In the genomic region with DNA sequence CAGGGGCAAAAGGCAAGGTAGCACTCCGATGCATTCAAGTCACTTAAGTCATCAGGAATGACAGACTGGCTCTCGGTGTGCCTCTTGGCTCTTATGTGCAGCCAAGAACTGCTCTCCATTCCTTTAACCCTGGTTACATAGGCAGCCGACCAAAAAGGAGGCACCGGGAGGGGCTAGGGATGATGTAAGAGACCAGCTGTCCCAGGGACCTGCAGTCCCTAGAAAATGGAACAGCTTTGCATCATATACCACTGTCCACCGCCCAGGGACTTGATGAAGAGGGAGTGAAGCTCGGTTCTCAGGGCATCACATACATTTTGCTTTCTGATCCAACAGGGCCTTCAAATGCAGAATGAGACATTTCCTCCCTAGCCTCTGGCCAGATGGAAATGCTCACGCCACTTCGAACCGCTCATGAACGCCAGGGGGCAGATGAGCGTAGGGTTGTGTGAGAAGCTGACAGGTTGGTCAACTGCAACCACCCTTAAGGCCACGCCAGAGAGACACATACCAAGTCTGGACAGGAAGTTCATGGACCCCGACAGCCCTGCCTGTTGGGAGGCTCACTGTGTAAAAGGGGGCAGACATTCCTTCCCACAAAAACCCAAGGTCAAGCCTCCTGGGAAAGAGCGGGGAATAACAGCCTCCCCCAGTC, we compare ENCODE assay signal across 8 mouse cellular contexts. TPM values are rescaled to one million over a fixed set of nuclear protein-coding genes. Genes with fewer than 3 reads are reported as not detected.
DNase-seq lines count a peak whose midpoint lies in the region; ATAC-seq lines count a peak whose summit lies in the region.

No protein-coding gene starts in this region.

- no peaks in the 10 kb centered on the region for H3K9me3 ChIP-seq in embryonic facial prominence, embryonic 12.5 days
- H3K9me3 ChIP-seq in heart, embryonic 11.5 days (replicated peaks; ENCODE audit: control insufficient read depth, low read length), result no peaks in the 10 kb centered on the region
- no peaks in the 10 kb centered on the region for H3K9me3 ChIP-seq in kidney, embryonic 16.5 days (ENCODE audit: low read length)
- H3K9me3 ChIP-seq in liver, embryonic 12.5 days (replicated peaks), result no peaks in the 10 kb centered on the region
- no peaks in the 10 kb centered on the region for H3K9me3 ChIP-seq in stomach, embryonic 15.5 days

- no peak overlapping the region for H3K9ac ChIP-seq in embryonic facial prominence, embryonic 12.5 days
- no peak overlapping the region for H3K9ac ChIP-seq in heart, embryonic 11.5 days (ENCODE audit: low read depth, low read length)
- no peak overlapping the region for H3K9ac ChIP-seq in kidney, embryonic 16.5 days (replicated peaks; ENCODE audit: low read length)
- H3K9ac ChIP-seq in liver, embryonic 12.5 days, result no peak overlapping the region
- H3K9ac ChIP-seq in stomach, embryonic 15.5 days, result no peak overlapping the region

- H3K27ac ChIP-seq in embryonic facial prominence, embryonic 12.5 days, result 0 out of 2 replicates have a peak overlapping the region, but pooled peaks have one; percentile 0
- no peak overlapping the region for H3K27ac ChIP-seq in heart, embryonic 11.5 days (ENCODE audit: low read depth, low read length)
- peak overlapping the region; percentile 70 for H3K27ac ChIP-seq in kidney, embryonic 16.5 days (ENCODE audit: low read length)
- H3K27ac ChIP-seq in liver, embryonic 12.5 days, result no peak overlapping the region
- peak overlapping the region; percentile 71 for H3K27ac ChIP-seq in stomach, embryonic 15.5 days

- H3K4me3 ChIP-seq in embryonic facial prominence, embryonic 12.5 days, result no peak overlapping the region
- H3K4me3 ChIP-seq in heart, embryonic 11.5 days (ENCODE audit: low read depth, low read length), result no peak overlapping the region
- H3K4me3 ChIP-seq in kidney, embryonic 16.5 days (ENCODE audit: low read length), result no peak overlapping the region
- no peak overlapping the region for H3K4me3 ChIP-seq in liver, embryonic 12.5 days
- no peak overlapping the region for H3K4me3 ChIP-seq in stomach, embryonic 15.5 days (replicated peaks)

- no peaks in the 10 kb centered on the region for H3K36me3 ChIP-seq in embryonic facial prominence, embryonic 12.5 days
- H3K36me3 ChIP-seq in heart, embryonic 11.5 days (ENCODE audit: control insufficient read depth, insufficient read depth, low read length), result no peaks in the 10 kb centered on the region
- no peaks in the 10 kb centered on the region for H3K36me3 ChIP-seq in kidney, embryonic 16.5 days (ENCODE audit: insufficient read depth, low read length)
- no peaks in the 10 kb centered on the region for H3K36me3 ChIP-seq in liver, embryonic 12.5 days
- H3K36me3 ChIP-seq in stomach, embryonic 15.5 days, result no peaks in the 10 kb centered on the region

- no peak for ATAC-seq in embryonic facial prominence, embryonic 12.5 days (ENCODE audit: insufficient number of reproducible peaks, insufficient read depth, low FRiP score, low TSS enrichment)
- ATAC-seq in heart, embryonic 11.5 days (replicated peaks; ENCODE audit: insufficient number of reproducible peaks, low FRiP score, low TSS enrichment), result peak; percentile 64; the same call in 1 of the 2 replicates
- ATAC-seq in kidney, embryonic 16.5 days (ENCODE audit: low FRiP score, low TSS enrichment), result peak; percentile 78
- 0 out of 2 replicates have a peak, but pooled peaks have one; percentile 19 for ATAC-seq in liver, embryonic 12.5 days
- no peak for ATAC-seq in stomach, embryonic 15.5 days (ENCODE audit: insufficient read depth, low FRiP score, low read depth)

- H3K27me3 ChIP-seq in embryonic facial prominence, embryonic 12.5 days, result no peaks in the 10 kb centered on the region; the same call in 1 of the 2 replicates
- H3K27me3 ChIP-seq in heart, embryonic 11.5 days (ENCODE audit: control insufficient read depth, insufficient read depth, low read length), result peaks cover 22% of the 10 kb centered on the region
- H3K27me3 ChIP-seq in kidney, embryonic 16.5 days (ENCODE audit: insufficient read depth, low read length), result no peaks in the 10 kb centered on the region
- H3K27me3 ChIP-seq in liver, embryonic 12.5 days (replicated peaks), result peaks cover 52% of the 10 kb centered on the region
- H3K27me3 ChIP-seq in stomach, embryonic 15.5 days (replicated peaks), result no peaks in the 10 kb centered on the region

- H3K4me1 ChIP-seq in embryonic facial prominence, embryonic 12.5 days, result peaks cover 12% of the 10 kb centered on the region
- peaks cover 8% of the 10 kb centered on the region for H3K4me1 ChIP-seq in heart, embryonic 11.5 days (ENCODE audit: control insufficient read depth, insufficient read depth, low read length)
- peaks cover 16% of the 10 kb centered on the region for H3K4me1 ChIP-seq in kidney, embryonic 16.5 days (ENCODE audit: insufficient read depth, low read length)
- H3K4me1 ChIP-seq in liver, embryonic 12.5 days, result peaks cover 13% of the 10 kb centered on the region; the same call in 1 of the 2 replicates
- H3K4me1 ChIP-seq in stomach, embryonic 15.5 days, result peaks cover 26% of the 10 kb centered on the region

- DNase-seq in 3134 (ENCODE audit: extremely low read depth, insufficient read length, low spot score), result peak; percentile 74
- peak; percentile 89 for DNase-seq in adrenal gland, postnatal 14 days
- DNase-seq in neural tube, embryonic 10.5 days (ENCODE audit: extremely low spot score, low spot score), result peak; percentile 82

- 22% methylated on average over 14 of the region's 14 CpGs for WGBS in embryonic facial prominence, embryonic 12.5 days
- 20% methylated on average over 14 of the region's 14 CpGs for WGBS in heart, embryonic 11.5 days (ENCODE audit: insufficient replicate concordance)
- WGBS in kidney, embryonic 16.5 days, result 14% methylated on average over 14 of the region's 14 CpGs
- 22% methylated on average over 14 of the region's 14 CpGs for WGBS in liver, embryonic 12.5 days (ENCODE audit: insufficient replicate concordance)
- WGBS in stomach, embryonic 15.5 days, result 19% methylated on average over 14 of the region's 14 CpGs

- no peak overlapping the region for H3K4me2 ChIP-seq in embryonic facial prominence, embryonic 12.5 days (replicated peaks)
- H3K4me2 ChIP-seq in heart, embryonic 11.5 days, result peak overlapping the region; percentile 4; the same call in 1 of the 2 replicates
- peak overlapping the region; percentile 2; the same call in 1 of the 2 replicates for H3K4me2 ChIP-seq in kidney, embryonic 16.5 days (replicated peaks; ENCODE audit: low read depth, low read length)
- H3K4me2 ChIP-seq in liver, embryonic 12.5 days, result peak overlapping the region; percentile 20
- H3K4me2 ChIP-seq in stomach, embryonic 15.5 days, result no peak overlapping the region; the same call in 1 of the 2 replicates

RNA-seq across cellular contexts. Expression of a gene that starts 25.8 kb away (rescaled TPM):
- total RNA-seq in adrenal gland, postnatal 14 days (2021), result 2.6 and 4.7 TPM in 2 replicates
- 1.9 and 2.5 TPM in 2 replicates for polyA plus RNA-seq in embryonic facial prominence, embryonic 12.5 days (2016; fragmentation: Nextera tagmentation; extraction: Ambion mirVana)
- polyA plus RNA-seq in heart, embryonic 11.5 days (2014; fragmentation: Nextera tagmentation; extraction: Ambion mirVana), result 22.7 and 23.0 TPM in 2 replicates
- polyA plus RNA-seq in kidney, embryonic 16.5 days (2015; fragmentation: Nextera tagmentation; extraction: Ambion mirVana), result 3.9 and 4.2 TPM in 2 replicates
- 6.6 TPM in 2 replicates for polyA plus RNA-seq in liver, embryonic 12.5 days (2016; fragmentation: Nextera tagmentation; extraction: Ambion mirVana)
- 17.5 and 17.8 TPM in 2 replicates for polyA plus RNA-seq in stomach, embryonic 15.5 days (2015; fragmentation: Nextera tagmentation; extraction: Ambion mirVana)

RNA-seq across cellular contexts. Expression of a gene that starts 38.4 kb away (rescaled TPM):
- 5.5 and 7.4 TPM in 2 replicates for total RNA-seq in adrenal gland, postnatal 14 days (2021)
- polyA plus RNA-seq in embryonic facial prominence, embryonic 12.5 days (2016; fragmentation: Nextera tagmentation; extraction: Ambion mirVana), result 3.0 and 3.1 TPM in 2 replicates
- 0.66 and 0.79 TPM in 2 replicates for polyA plus RNA-seq in heart, embryonic 11.5 days (2014; fragmentation: Nextera tagmentation; extraction: Ambion mirVana)
- 3.2 and 4.2 TPM in 2 replicates for polyA plus RNA-seq in kidney, embryonic 16.5 days (2015; fragmentation: Nextera tagmentation; extraction: Ambion mirVana)
- polyA plus RNA-seq in liver, embryonic 12.5 days (2016; fragmentation: Nextera tagmentation; extraction: Ambion mirVana), result 0.55 and 0.56 TPM in 2 replicates
- polyA plus RNA-seq in stomach, embryonic 15.5 days (2015; fragmentation: Nextera tagmentation; extraction: Ambion mirVana), result 3.3 and 3.7 TPM in 2 replicates

Comparison
In these comparisons a context has a peak if more than half of its experiments do, and no peak if none do; other contexts are left out.
1. ATAC-seq: peak in heart, embryonic 11.5 days (single experiment), kidney, embryonic 16.5 days (single experiment) and liver, embryonic 12.5 days (single experiment); none in embryonic facial prominence, embryonic 12.5 days (single experiment) and stomach, embryonic 15.5 days (single experiment).
2. H3K27ac ChIP-seq: peak in embryonic facial prominence, embryonic 12.5 days (single experiment), kidney, embryonic 16.5 days (single experiment) and stomach, embryonic 15.5 days (single experiment); none in heart, embryonic 11.5 days (single experiment) and liver, embryonic 12.5 days (single experiment).
3. H3K4me2 ChIP-seq: peak in heart, embryonic 11.5 days (single experiment), kidney, embryonic 16.5 days (single experiment) and liver, embryonic 12.5 days (single experiment); none in embryonic facial prominence, embryonic 12.5 days (single experiment) and stomach, embryonic 15.5 days (single experiment).
4. Peak in every context shown above with its lines, with median percentiles within 50 percentile points of each other: DNase-seq.